Mouse (Mus musculus): ENCODE data around the gene Best1.

DNA sequence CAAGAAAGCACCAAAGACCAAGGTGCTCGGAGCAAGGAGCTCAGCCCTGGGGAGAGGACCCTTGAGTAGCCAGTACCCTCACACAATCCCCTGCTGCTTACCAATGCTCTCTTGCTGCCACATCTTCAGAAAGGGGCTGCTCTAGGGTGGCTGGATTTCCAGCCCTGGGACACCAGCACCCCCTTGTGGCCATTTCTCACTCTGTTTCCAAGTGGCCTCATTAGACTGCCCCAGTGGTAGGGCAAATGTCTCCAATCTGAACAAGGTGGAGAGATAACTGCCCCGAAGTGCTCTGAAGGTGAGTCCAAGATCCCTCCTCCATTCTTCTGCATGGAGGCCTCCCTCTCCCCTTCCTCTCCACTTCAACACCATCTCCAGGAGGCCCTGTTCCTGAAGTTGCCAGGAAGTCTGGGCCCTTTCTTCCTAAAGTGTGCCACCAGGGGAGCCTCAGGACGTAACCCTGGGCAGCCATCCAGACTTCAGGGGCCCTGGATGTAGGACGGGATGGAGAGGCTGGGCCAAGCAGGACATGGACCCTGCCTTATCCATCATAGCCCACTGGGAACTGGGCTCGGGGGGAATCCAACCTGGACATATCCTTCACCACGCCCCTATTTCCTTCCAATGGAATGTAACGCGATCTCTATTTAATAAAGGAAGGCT is 33.5 kb upstream of the Best1 start:
- TF ChIP-seq CTCF (IDR thresholded peaks at IDR 0.05; ENCODE audit: control insufficient read depth, insufficient read depth, insufficient read length) = peak; percentile 68
- TF ChIP-seq MAX (IDR thresholded peaks at IDR 0.05) = no peak
- no peak for TF ChIP-seq USF1 (IDR thresholded peaks at IDR 0.05; ENCODE audit: low read depth)

Data from C2C12 (cell line).